Mouse (Mus musculus): Measurements from ENCODE around the gene Lingo1. TPM values are rescaled to one million over a fixed set of nuclear protein-coding genes. Genes with fewer than 3 reads are reported as not detected.

Gene Lingo1
- total RNA-seq, 2 experiments from 2014 or later = 285 to 307 TPM

Other genes starting within 250 kb of the Lingo1 start
- under 1 TPM in 1 of 2 experiments, not detected in 1; 0.34 TPM for gene Odf3l1, start 68.2 kb upstream of the Lingo1 start, total RNA-seq (2021)
- 10 to 100 TPM; 37.0 to 37.5 TPM for gene Cspg4, start 68.6 kb upstream of the Lingo1 start, total RNA-seq (2021)
- gene Snx33, start 131.9 kb upstream of the Lingo1 start, total RNA-seq (2021) = 1 to 10 TPM; 4.8 to 5.3 TPM
- 10 to 100 TPM; 50.6 to 51.6 TPM for gene Imp3, start 141.0 kb upstream of the Lingo1 start, total RNA-seq (2021)
- 10 to 100 TPM; 18.6 to 18.7 TPM for gene Snupn, start 154.4 kb upstream of the Lingo1 start, total RNA-seq (2021)
- 10 to 100 TPM; 35.3 TPM for gene Ptpn9, start 198.5 kb upstream of the Lingo1 start, total RNA-seq (2021)